Mouse (Mus musculus) CH12.LX (cell line): ENCODE results near the gene Ifnl3. TPM values are rescaled to one million over a fixed set of nuclear protein-coding genes. Genes with fewer than 3 reads are reported as not detected.
A peak's percentile ranks its signal among the peaks of the same experiment; 100 is the strongest.

Experiments
- DNase-seq: peaks from one replicate; pipeline ENCODE4 v3.0.0-alpha.2; 2013; ENCODE audit errors: extremely low read depth
- H3K27ac ChIP-seq: 2 replicates; pipeline ENCODE4 v1.5.1; 2012; ENCODE audit warnings: low read depth, mild to moderate bottlenecking, control low read depth, moderate library complexity; ENCODE audit not compliant: insufficient read depth
- H3K27me3 ChIP-seq: replicated peaks from 2 replicates; pipeline ENCODE3; 2012; ENCODE audit warnings: inconsistent platforms
- H3K36me3 ChIP-seq, 2 experiments: replicated peaks in 1 of 2; 2 replicates each; pipeline versions ENCODE3 to v1.6.1; 2012; ENCODE audit warnings: inconsistent platforms in 1 of 2, low read length in 1 of 2, mild to moderate bottlenecking in 1 of 2, mixed read lengths in 1 of 2, moderate library complexity in 1 of 2; ENCODE audit not compliant: control insufficient read depth in 1 of 2, insufficient read depth in 1 of 2
- H3K4me1 ChIP-seq, 2 experiments: 2 replicates each; pipeline ENCODE4 v1.6.1; 2012; ENCODE audit warnings: inconsistent platforms in 1 of 2, moderate library complexity in 1 of 2; ENCODE audit not compliant: insufficient read depth in 2 of 2, control insufficient read depth in 1 of 2
- H3K4me2 ChIP-seq: 2 replicates; pipeline ENCODE4 v1.6.1; 2012; ENCODE audit warnings: low read depth, mild to moderate bottlenecking, control low read depth; ENCODE audit not compliant: poor library complexity, insufficient read depth, severe bottlenecking
- H3K4me3 ChIP-seq, 3 experiments: fragments of 150-350 bp in 1 of 3; sonication (generic) in 1 of 3; replicated peaks in 1 of 3; 2 replicates each; pipeline versions ENCODE3 to v1.5.1; 2011 to 2012; ENCODE audit warnings: low read depth in 2 of 3, low read length in 2 of 3, mild to moderate bottlenecking in 2 of 3, moderate library complexity in 2 of 3, control low read depth in 1 of 3, improper control_type of control experiment in 1 of 3, inconsistent platforms in 1 of 3, mixed read lengths in 1 of 3; ENCODE audit not compliant: poor library complexity in 1 of 3
- H3K79me2 ChIP-seq: replicated peaks from 2 replicates; pipeline ENCODE4 v1.6.1; 2012; ENCODE audit warnings: mild to moderate bottlenecking, moderate library complexity; ENCODE audit not compliant: control insufficient read depth, poor library complexity, insufficient read depth, severe bottlenecking; ENCODE audit errors: extremely low read depth
- H3K9ac ChIP-seq: 2 replicates; pipeline ENCODE4 v1.6.1; 2012; ENCODE audit warnings: low read depth, mild to moderate bottlenecking, control low read depth, moderate library complexity; ENCODE audit not compliant: insufficient read depth
- H3K9me3 ChIP-seq: replicated peaks from 2 replicates; pipeline ENCODE3; 2012; ENCODE audit warnings: low read length, inconsistent platforms, mixed read lengths
- BHLHE40 ChIP-seq: IDR thresholded peaks from 2 replicates; pipeline ENCODE4 v1.6.1; 2011; ENCODE audit warnings: mild to moderate bottlenecking, low read depth, low read length, improper control_type of control experiment
- CHD1 ChIP-seq: IDR thresholded peaks from 2 replicates; pipeline ENCODE4 v1.6.1; 2012; ENCODE audit warnings: low read depth, low read length, improper control_type of control experiment, inconsistent platforms
- CTCF ChIP-seq, 2 experiments: IDR thresholded peaks in 1 of 2; conservative IDR thresholded peaks in 1 of 2; 2 replicates each; pipeline ENCODE4 v1.5.1; 2011 to 2012; ENCODE audit warnings: low read depth in 2 of 2, low read length in 2 of 2, improper control_type of control experiment in 1 of 2, inconsistent platforms in 1 of 2, mild to moderate bottlenecking in 1 of 2, moderate library complexity in 1 of 2
- E2F4 ChIP-seq: IDR thresholded peaks from 2 replicates; pipeline ENCODE4 v1.6.1; 2011; ENCODE audit warnings: low read depth, low read length, improper control_type of control experiment; ENCODE audit not compliant: insufficient replicate concordance
- ELF1 ChIP-seq: IDR thresholded peaks from 2 replicates; pipeline ENCODE4 v1.6.1; 2014; ENCODE audit warnings: low read depth, mild to moderate bottlenecking, inconsistent platforms, low read length, improper control_type of control experiment
- EP300 ChIP-seq: IDR thresholded peaks from 2 replicates; pipeline ENCODE4 v1.6.1; 2011; ENCODE audit warnings: low read length, improper control_type of control experiment
- ETS1 ChIP-seq: conservative IDR thresholded peaks from 2 replicates; pipeline ENCODE4 v1.6.1; 2012; ENCODE audit warnings: low read depth, mild to moderate bottlenecking, inconsistent platforms, low read length, improper control_type of control experiment, moderate library complexity
- JUN ChIP-seq: IDR thresholded peaks from 2 replicates; pipeline ENCODE4 v1.6.1; 2011; ENCODE audit warnings: low read depth, mild to moderate bottlenecking, low read length, improper control_type of control experiment, moderate library complexity; ENCODE audit not compliant: insufficient read depth
- JUND ChIP-seq: conservative IDR thresholded peaks from 2 replicates; pipeline ENCODE4 v1.6.1; 2011; ENCODE audit warnings: low read depth, low read length, improper control_type of control experiment
- KAT2A ChIP-seq: IDR thresholded peaks from 2 replicates; pipeline ENCODE4 v1.6.1; 2012; ENCODE audit warnings: low read length, improper control_type of control experiment, inconsistent platforms; ENCODE audit not compliant: insufficient replicate concordance
- MAFK ChIP-seq: IDR thresholded peaks from 2 replicates; pipeline ENCODE4 v1.6.1; 2011; ENCODE audit warnings: low read length, improper control_type of control experiment; ENCODE audit not compliant: insufficient replicate concordance
- MAX ChIP-seq: IDR thresholded peaks from 2 replicates; pipeline ENCODE4 v1.6.1; 2011; ENCODE audit warnings: low read length, improper control_type of control experiment
- MAZ ChIP-seq: IDR thresholded peaks from 2 replicates; pipeline ENCODE4 v1.6.1; 2012; ENCODE audit warnings: low read depth, mild to moderate bottlenecking, inconsistent platforms, low read length, improper control_type of control experiment, moderate library complexity
- MEF2A ChIP-seq: IDR thresholded peaks from 2 replicates; pipeline ENCODE4 v1.6.1; 2014; ENCODE audit warnings: low read depth, mild to moderate bottlenecking, inconsistent platforms, low read length, improper control_type of control experiment, borderline replicate concordance
- MXI1 ChIP-seq: IDR thresholded peaks from 2 replicates; pipeline ENCODE4 v1.6.1; 2011; ENCODE audit warnings: mild to moderate bottlenecking, low read depth, low read length, improper control_type of control experiment
- NELFE ChIP-seq: IDR thresholded peaks from 2 replicates; pipeline ENCODE4 v1.6.1; 2011; ENCODE audit warnings: low read depth, low read length, improper control_type of control experiment
- NRF1 ChIP-seq: IDR thresholded peaks from 2 replicates; pipeline ENCODE4 v1.6.1; 2014; ENCODE audit warnings: low read depth, mild to moderate bottlenecking, inconsistent platforms, low read length, improper control_type of control experiment, moderate library complexity
- PAX5 ChIP-seq: IDR thresholded peaks from 2 replicates; pipeline ENCODE4 v1.6.1; 2012; ENCODE audit warnings: low read length, inconsistent platforms, mixed read lengths
- POLR2A ChIP-seq: IDR thresholded peaks from 2 replicates; pipeline ENCODE4 v1.6.1; 2011; ENCODE audit warnings: low read depth, mild to moderate bottlenecking, improper control_type of control experiment, low read length
- POLR2AphosphoS2 ChIP-seq: IDR thresholded peaks from 2 replicates; pipeline ENCODE4 v1.6.1; 2011; ENCODE audit warnings: low read depth, low read length, improper control_type of control experiment
- RAD21 ChIP-seq: IDR thresholded peaks from 2 replicates; pipeline ENCODE4 v1.6.1; 2011; ENCODE audit warnings: low read depth, mild to moderate bottlenecking, low read length, improper control_type of control experiment, moderate library complexity
- RCOR1 ChIP-seq: conservative IDR thresholded peaks from 2 replicates; pipeline ENCODE4 v1.6.1; 2012; ENCODE audit warnings: low read depth, mild to moderate bottlenecking, inconsistent platforms, low read length, improper control_type of control experiment
- SIN3A ChIP-seq: IDR thresholded peaks from 2 replicates; pipeline ENCODE4 v1.6.1; 2012; ENCODE audit warnings: low read length, improper control_type of control experiment, inconsistent platforms
- SMC3 ChIP-seq: IDR thresholded peaks from 2 replicates; pipeline ENCODE4 v1.6.1; 2011; ENCODE audit warnings: low read depth, low read length, improper control_type of control experiment
- TBP ChIP-seq: conservative IDR thresholded peaks from 2 replicates; pipeline ENCODE4 v1.6.1; 2011; ENCODE audit warnings: low read depth, low read length, improper control_type of control experiment
- TCF12 ChIP-seq: IDR thresholded peaks from 2 replicates; pipeline ENCODE4 v1.6.1; 2014; ENCODE audit warnings: low read depth, mild to moderate bottlenecking, inconsistent platforms, low read length, improper control_type of control experiment
- UBTF ChIP-seq: IDR thresholded peaks from 2 replicates; pipeline ENCODE4 v1.6.1; 2012; ENCODE audit warnings: low read depth, mild to moderate bottlenecking, inconsistent platforms, low read length, improper control_type of control experiment, moderate library complexity
- USF1 ChIP-seq: IDR thresholded peaks from 2 replicates; pipeline ENCODE4 v1.6.1; 2014; ENCODE audit warnings: low read depth, mild to moderate bottlenecking, inconsistent platforms, low read length, improper control_type of control experiment
- USF2 ChIP-seq: conservative IDR thresholded peaks from 2 replicates; pipeline ENCODE4 v1.6.1; 2011; ENCODE audit warnings: low read depth, low read length, improper control_type of control experiment
- ZC3H11A ChIP-seq: IDR thresholded peaks from 2 replicates; pipeline ENCODE4 v1.6.1; 2012; ENCODE audit warnings: low read depth, mild to moderate bottlenecking, inconsistent platforms, low read length, improper control_type of control experiment
- ZMIZ1 ChIP-seq: IDR thresholded peaks from 2 replicates; pipeline ENCODE4 v1.6.1; 2012; ENCODE audit warnings: low read depth, mild to moderate bottlenecking, inconsistent platforms, low read length, improper control_type of control experiment
- ZNF384 ChIP-seq: IDR thresholded peaks from 2 replicates; pipeline ENCODE4 v1.6.1; 2012; ENCODE audit warnings: low read depth, low read length, improper control_type of control experiment, inconsistent platforms
- dilution Hi-C: fragments of 300-500 bp; cut with MboI; formaldehyde crosslinking; loops from 2 replicates; pipeline ENCODE4 v1.14.3; 2020; ENCODE audit warnings: low sequenced_read_pairs; ENCODE audit not compliant: extremely low pct_unique_long_range_greater_than_20kb, extremely low pct_ligation_motif_present
- in situ Hi-C: fragments of 300-500 bp; cut with MboI; formaldehyde crosslinking; loops from 3 replicates; pipeline ENCODE4 v1.14.3; 2019; ENCODE audit warnings: low sequenced_read_pairs, low pct_ligation_motif_present, low pct_unique_long_range_greater_than_20kb, mixed read lengths
- polyA plus RNA-seq: library from polyadenylated mRNA; unstranded; fragments of >175 nt; gene quantifications from 2 replicates; pipeline ENCODE4 v1.2.1, GENCODE M21; 2012; ENCODE audit warnings: low read depth; ENCODE audit not compliant: insufficient read length
- total RNA-seq, 2 experiments: library from RNA; depleted of rRNA; stranded (reverse); fragments of 300-350 nt in 1 of 2; fragments of >200 nt in 1 of 2; gene quantifications; 2 replicates each; pipeline ENCODE4 v1.2.3; 2012 to 2014

Gene Ifnl3
- total and polyA plus RNA-seq, 3 experiments, result not detected

DNA sequence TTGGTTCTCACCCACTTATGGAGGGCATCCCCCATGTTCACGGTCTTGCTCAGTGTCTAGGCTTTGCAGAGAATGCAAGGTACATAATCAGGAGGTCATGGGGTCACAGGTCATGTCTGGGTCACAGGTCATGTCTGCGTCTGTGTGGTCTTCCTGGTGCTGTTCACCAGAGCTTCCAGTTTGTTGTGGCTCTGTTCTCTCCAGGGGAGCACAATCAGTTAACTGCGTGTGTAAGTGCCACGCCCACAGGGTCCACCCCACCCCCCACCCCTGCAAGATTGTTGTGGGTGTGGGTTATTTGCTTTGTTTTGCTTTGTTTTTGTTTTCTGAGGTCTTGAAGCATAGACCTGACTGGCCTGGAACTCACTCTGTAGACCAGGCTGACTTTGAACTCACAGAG, 38.4 kb upstream of the Ifnl3 start:
- Histone ChIP-seq H3K4me3 (no peak overlapping the region), H3K4me2 (no peak overlapping the region), H3K27me3 (peaks cover 35% of the 10 kb centered on the region), H3K36me3 (no peaks in the 10 kb centered on the region), H3K9ac (no peak overlapping the region), H3K27ac (no peak overlapping the region), H3K9me3 (peaks cover 2% of the 10 kb centered on the region), H3K4me1 (peaks cover 2 to 15% of the 10 kb centered on the region in 2 experiments), H3K79me2 (no peaks in the 10 kb centered on the region)
- in situ Hi-C loops, result no loop called here
- DNase-seq, result no peak
- dilution Hi-C loops, result no loop called here
- TF ChIP-seq USF1, result no peak
- TF ChIP-seq POLR2AphosphoS2, result no peak
- no peak for TF ChIP-seq KAT2A
- no peak for TF ChIP-seq MAX
- no peak for TF ChIP-seq PAX5
- no peak for TF ChIP-seq TCF12
- TF ChIP-seq ZMIZ1, result no peak
- no peak for TF ChIP-seq MAZ
- TF ChIP-seq NRF1, result no peak

DNA sequence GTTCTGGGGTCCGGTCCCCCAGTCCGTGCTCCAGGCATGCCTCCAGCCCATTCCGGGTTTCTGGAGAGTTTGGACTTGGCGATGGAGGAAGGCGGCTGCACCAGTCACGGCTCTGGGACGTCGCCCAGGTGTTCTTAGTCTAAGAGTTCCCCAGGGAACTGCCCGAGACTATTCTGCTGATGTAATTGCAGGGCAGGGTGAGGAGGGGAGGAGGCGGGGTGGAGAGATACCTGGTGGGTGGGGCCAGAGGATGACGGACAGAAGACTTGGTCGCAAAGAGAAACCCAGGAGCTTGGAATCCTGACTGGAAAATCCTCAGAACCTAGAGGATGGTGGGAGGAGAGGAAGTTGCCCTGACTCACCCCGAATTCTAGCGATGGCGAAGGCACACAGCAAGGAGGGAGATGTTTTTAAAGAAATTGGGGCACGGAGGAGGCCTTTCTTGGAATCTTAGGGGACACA, 34.6 kb upstream of the Ifnl3 start:
- Histone ChIP-seq H3K4me2 (peak overlapping the region; percentile 35; the same call in 1 of the 2 replicates), H3K36me3 (no peaks in the 10 kb centered on the region), H3K27me3 (peaks cover 26% of the 10 kb centered on the region), H3K4me3 (peak overlapping the region in 1 of 3 experiments; percentile 11), H3K9me3 (no peaks in the 10 kb centered on the region), H3K79me2 (no peaks in the 10 kb centered on the region), H3K9ac (no peak overlapping the region), H3K4me1 (peaks cover 2 to 15% of the 10 kb centered on the region in 2 experiments), H3K27ac (no peak overlapping the region)
- in situ Hi-C loops (no loop called here), dilution Hi-C loops (no loop called here)
- DNase-seq, result peak; percentile 70
- no peak for TF ChIP-seq USF1
- no peak for TF ChIP-seq MXI1
- no peak for TF ChIP-seq JUN
- TF ChIP-seq POLR2A, result no peak
- TF ChIP-seq MEF2A, result peak; percentile 35; the same call in 1 of the 2 replicates
- no peak for TF ChIP-seq ZC3H11A
- TF ChIP-seq JUND, result no peak
- no peak for TF ChIP-seq RAD21
- TF ChIP-seq SMC3, result no peak
- TF ChIP-seq ELF1, result no peak
- TF ChIP-seq TBP, result no peak
- TF ChIP-seq CTCF (conservative IDR thresholded peaks at IDR 0.05 in 1 of 2, IDR thresholded peaks at IDR 0.05 in 1 of 2; ENCODE audit: low read depth in 2 of 2, low read length in 2 of 2), result no peak
- no peak for TF ChIP-seq USF2
- TF ChIP-seq UBTF, result no peak
- 0 out of 2 replicates have a peak, but pooled peaks have one; percentile 28 for TF ChIP-seq MAZ
- no peak for TF ChIP-seq POLR2AphosphoS2
- no peak for TF ChIP-seq ZMIZ1
- TF ChIP-seq ZNF384, result no peak
- 0 out of 2 replicates have a peak, but pooled peaks have one; percentile 40 for TF ChIP-seq EP300
- TF ChIP-seq MAFK, result no peak
- TF ChIP-seq RCOR1, result no peak; the same call in 1 of the 2 replicates
- no peak for TF ChIP-seq CHD1
- no peak for TF ChIP-seq SIN3A
- peak; percentile 75 for TF ChIP-seq TCF12
- peak; percentile 49; the same call in 1 of the 2 replicates for TF ChIP-seq ETS1
- no peak for TF ChIP-seq NRF1
- TF ChIP-seq PAX5, result no peak
- no peak for TF ChIP-seq NELFE
- TF ChIP-seq MAX, result no peak
- TF ChIP-seq BHLHE40, result peak; percentile 27; the same call in 1 of the 2 replicates
- TF ChIP-seq E2F4, result no peak
